Mouse (Mus musculus): Measurements from ENCODE around the gene Rrnad1.

GRCm38 (mm10) chr3:87907906-87908305 lies 22.6 kb downstream of the Rrnad1 start:
- no peak for TF ChIP-seq CTCF (IDR thresholded peaks at IDR 0.05 in 2 of 3, conservative IDR thresholded peaks at IDR 0.05 in 1 of 3; ENCODE audit: control insufficient read depth in 1 of 3, insufficient read depth in 1 of 3, low read depth in 2 of 3, low read length in 3 of 3, poor library complexity in 1 of 3, severe bottlenecking in 1 of 3)
- TF ChIP-seq CHD1 (IDR thresholded peaks at IDR 0.05; ENCODE audit: low read depth, low read length): no peak
- no peak for TF ChIP-seq MAZ (IDR thresholded peaks at IDR 0.05; ENCODE audit: low read depth, low read length)
- TF ChIP-seq POLR2A (IDR thresholded peaks at IDR 0.05; ENCODE audit: control insufficient read depth in 1 of 2, insufficient read depth in 1 of 2, low read depth in 1 of 2, low read length in 2 of 2, poor library complexity in 1 of 2): no peak
- TF ChIP-seq SMC3 (IDR thresholded peaks at IDR 0.05; ENCODE audit: low read depth, low read length): no peak
- no peak for TF ChIP-seq TBP (IDR thresholded peaks at IDR 0.05; ENCODE audit: low read depth, low read length)
- no peak for TF ChIP-seq RCOR1 (IDR thresholded peaks at IDR 0.05; ENCODE audit: low read depth, low read length)
